Mouse (Mus musculus): ENCODE data around the gene Nptx2.

The Nptx2 gene

DNA sequence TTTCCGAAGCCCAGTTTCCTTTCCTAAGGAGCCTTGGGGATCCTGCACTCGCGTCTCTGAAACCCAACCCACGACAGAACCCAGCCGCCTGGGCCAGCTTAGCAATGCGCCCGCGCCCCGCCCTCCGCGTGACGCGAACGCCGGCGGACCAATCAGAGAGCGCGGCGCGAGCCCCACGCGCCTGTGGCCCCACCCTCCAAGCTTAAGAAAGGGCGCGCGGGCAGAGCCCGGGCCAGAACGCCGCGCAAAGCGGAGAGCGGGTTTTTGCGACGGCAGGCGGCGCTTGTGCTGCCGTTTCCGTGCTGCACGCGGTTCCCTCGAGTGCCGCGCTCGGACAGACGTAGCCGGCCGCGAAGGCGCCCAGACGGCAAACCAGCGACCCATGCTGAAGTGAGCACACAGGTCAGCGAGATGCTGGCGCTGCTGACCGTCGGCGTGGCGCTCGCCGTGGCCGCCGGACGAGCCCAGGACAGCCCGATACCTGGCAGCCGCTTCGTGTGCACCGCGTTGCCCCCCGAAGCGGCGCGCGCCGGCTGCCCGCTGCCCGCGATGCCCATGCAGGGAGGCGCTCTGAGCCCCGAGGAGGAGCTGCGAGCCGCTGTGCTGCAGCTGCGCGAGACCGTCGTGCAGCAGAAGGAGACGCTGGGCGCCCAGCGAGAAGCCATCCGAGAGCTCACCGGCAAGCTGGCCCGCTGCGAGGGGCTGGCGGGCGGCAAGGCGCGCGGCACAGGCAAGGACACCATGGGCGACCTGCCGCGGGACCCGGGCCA lies at the start of gene Nptx2:
Gene Nptx2, plus strand, starts transcription at position 250 of the 770 bp plus-strand sequence.
- peak; percentile 73 for DNase-seq (ENCODE audit: low spot score)

DNA sequence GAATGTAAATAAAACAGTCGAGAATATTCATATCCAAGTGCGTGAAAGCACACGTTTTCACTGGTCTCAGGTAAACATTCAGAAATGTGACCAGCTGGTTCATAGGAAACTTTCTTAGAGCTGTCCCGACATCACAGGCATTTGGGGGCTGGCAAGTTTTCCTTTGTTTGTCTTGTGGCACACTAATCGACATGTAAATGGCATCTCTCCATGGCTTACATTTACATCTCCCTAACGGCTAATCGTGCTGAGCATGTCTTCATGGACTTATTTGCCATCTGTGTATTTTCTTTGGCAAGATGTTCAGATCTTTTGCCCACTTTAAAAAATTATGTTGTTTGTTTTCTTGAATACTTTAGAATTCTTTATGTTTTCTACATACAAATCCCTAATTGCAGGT lies 49.2 kb upstream of the Nptx2 start:
- no peak for DNase-seq (ENCODE audit: low spot score)

DNA sequence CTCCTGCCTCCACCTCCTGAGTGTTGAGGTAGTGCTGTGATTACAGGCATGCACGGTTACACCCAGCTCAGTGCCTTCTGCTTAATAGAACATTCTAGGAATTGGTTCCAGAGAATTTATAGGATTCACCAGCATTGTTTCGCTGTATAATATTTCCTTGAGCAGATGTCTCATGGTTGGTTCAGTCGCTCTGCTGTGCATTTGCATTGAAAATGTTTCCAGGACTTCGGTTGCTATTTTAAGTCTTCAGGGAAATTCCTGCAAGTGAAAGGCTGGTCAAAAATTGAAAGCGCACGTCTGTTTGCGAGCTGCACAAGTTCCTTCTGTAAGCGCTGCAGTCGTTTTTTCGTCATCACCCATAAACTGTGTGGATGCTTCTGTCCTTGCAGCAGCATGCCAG lies 41.5 kb upstream of the Nptx2 start:
- DNase-seq (ENCODE audit: low spot score) = no peak

DNA sequence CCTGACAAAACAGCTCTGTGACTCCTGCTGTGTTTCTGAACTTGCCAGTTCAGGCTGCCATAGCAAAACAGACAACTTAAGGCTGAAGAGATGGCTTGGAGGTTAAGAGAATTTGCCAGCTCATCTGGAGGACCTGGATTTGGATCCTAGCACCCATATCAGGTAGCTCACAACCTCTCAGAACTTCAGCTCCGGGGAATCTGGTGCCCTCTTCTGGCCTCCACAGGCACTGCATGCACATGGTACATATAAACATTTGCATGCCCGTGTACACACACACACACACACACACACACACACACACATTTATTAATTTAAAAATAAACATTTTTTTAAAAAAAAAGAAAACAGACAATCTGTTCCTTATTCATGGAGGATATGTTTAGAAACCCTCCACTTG lies 40.0 kb upstream of the Nptx2 start:
- no peak for DNase-seq (ENCODE audit: low spot score)

DNA sequence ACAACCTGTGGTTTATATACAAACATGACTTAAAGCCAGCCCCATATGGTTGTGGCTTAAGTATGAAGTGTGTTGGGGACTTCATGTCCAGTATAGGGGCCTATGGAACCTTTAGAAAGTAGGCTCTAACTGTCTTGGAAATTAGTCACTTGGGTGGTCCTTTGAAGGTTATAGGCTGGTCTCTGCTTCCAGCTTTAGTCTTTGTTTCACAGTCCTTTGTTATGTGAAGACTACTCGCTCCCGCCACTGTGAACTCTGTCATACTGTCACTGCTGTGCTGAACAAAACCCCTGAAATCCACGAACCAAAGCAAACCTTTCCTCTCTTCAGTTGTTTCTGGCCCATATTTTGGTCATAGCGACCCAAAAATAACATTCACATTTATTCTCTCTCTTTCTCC lies 39.5 kb upstream of the Nptx2 start:
- no peak for DNase-seq (ENCODE audit: low spot score)

DNA sequence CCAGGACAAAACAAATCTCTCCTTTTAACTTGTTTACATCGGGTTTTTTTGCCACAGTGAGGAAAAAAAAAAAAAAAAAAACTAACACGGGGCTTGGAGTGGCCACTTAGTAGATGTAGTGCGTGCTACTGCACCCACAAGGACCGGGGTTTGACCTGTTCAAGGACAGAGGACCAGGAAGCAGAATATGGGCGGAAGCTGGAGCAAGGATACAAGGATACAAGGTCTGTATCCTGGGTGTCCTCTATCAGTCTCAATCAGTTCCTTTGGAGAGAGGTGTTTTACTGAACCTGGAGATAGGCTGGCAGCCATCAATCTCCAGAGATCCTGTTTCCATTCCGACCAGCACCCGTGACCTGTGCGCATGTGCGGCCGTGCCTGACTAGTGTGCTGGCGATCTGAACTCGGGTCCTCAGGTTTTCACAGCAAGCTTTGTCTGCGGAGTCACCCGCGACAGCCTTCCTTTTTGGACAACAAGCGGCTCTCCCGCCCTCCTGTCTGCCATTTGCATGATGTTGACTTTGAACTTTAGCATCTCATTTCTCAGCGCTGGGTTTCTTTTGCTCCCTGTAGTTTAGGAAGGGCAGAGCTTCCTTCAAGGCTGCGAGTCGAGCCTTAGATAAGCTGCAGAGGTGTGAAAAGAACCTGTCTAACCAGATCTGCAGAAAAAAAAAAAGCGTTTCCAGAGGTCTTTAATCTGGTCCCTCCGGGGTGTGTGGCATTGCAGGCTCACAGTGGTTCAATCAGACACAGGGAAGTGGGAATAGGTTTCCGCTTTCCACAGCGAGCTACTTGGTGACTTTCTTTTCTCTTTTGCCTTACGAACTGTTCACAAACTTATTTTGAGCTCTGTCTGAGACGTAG lies 38.8 kb upstream of the Nptx2 start:
- no peak for DNase-seq (ENCODE audit: low spot score)

DNA sequence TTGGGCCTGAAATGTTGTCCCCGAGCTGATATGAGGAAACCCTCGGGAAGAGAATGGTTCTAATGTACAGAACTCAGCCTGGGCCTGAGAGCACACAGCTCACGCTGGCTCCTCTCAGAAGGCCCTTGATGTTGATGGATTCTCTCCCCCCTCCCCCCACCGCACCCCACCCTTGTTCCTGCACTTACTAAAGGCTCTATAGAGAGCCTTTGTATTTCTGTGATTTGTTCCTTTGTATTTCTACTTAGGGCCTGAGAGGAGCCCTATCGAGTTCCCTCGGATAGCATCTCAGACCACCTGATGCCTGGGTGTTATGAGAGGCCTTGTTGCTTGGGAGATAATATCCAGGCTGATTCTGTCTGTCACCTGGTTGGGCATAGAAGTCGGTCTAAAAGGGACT lies 36.3 kb upstream of the Nptx2 start:
- DNase-seq (ENCODE audit: low spot score) = no peak

DNA sequence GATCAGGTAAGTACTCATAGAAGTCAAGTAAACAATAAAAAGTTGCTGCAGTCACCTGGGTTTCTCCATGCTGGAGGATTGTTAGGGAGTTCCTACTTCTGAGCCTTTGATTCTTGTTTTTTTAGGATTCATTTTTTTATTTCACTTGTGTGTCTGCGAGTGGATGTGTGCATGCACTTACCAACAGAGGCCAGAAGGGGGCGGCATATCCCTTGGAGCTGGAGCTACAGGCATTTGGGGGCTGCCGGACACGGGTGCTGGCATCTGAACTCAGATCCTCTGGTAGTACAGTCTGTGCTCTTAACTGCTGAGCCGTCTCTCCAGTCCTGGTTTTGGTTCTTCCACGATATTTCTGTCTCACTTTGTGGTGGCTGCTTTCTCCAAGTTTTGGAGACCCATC lies 31.0 kb upstream of the Nptx2 start:
- no peak for DNase-seq (ENCODE audit: low spot score)

DNA sequence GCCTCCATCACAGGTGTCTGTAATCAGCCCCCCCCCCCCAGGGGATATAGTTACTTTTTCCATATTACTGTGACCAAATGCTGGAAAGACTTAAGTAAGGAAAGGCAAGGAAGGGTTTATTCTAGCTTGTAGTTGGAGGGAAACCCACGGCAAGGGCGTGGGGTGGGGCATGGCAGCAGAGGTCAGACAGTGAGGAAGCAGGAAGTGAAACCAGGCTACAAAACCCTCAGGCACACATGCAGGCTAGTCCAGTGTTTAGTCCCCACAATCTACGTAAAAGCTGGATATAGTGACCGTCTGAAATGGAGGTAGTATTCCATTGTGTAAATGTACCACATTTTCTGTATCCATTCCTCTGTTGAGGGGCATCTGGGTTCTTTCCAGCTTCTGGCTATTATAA lies 30.5 kb upstream of the Nptx2 start:
- no peak for DNase-seq (ENCODE audit: low spot score)

DNA sequence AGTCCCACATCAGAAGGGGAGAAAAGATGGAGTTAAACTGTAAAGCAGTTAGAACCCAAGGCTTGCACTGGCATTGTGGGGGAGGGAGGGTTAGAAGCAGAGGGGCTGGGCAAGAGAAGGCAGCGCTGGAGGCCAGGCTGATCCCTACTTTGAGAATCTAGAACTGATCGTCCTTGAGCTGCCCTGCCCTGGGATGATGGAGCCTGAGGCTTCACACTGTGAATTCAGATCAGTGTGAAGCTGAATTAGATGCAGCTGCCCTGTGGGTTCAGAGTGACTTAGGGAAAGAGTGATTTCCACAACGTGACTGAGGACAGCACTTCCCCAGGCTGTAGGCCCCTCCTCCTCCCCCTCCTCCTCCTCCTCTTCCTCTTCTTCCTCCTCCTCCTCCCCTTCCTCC lies 25.6 kb upstream of the Nptx2 start:
- DNase-seq (ENCODE audit: low spot score) = no peak

DNA sequence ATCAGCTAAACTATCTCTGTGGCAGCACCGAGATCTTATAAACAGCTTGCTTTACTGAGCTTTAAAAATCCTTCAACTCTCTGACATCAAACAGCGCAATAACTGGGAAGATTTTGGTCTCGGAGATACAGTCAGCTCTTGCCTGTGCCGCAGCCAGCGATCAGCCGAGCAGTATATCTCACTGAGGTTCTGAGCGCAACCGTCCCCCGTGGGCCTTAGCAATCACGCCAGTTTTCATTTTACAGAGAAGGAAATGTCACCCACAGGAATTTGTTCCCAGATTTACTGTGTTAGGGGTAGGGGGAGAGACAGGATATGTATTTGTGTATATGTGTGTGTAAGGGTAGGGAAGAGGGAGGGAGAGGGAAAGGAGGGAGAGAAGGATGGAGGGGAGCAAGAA lies 20.9 kb upstream of the Nptx2 start:
- DNase-seq (ENCODE audit: low spot score) = no peak

DNA sequence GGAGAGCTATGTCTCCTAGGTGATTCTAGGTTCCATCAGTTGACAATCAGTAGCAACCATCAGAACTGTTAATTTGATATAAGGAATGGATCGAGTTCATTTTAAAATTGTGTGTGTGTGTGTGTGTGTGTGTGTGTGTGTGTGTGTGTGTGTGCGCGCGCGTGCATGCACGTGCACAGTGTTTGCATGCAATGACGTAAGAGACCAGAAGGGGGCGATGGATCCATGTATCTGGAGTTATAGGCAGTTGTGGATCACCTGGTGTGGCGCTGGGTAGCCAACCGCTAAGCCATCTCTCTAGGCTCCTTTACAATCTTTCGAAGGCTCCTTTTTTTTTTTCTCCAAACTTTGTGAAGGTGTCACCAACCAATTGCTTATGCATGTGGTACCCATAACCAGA lies 16.6 kb upstream of the Nptx2 start:
- no peak for DNase-seq (ENCODE audit: low spot score)

DNA sequence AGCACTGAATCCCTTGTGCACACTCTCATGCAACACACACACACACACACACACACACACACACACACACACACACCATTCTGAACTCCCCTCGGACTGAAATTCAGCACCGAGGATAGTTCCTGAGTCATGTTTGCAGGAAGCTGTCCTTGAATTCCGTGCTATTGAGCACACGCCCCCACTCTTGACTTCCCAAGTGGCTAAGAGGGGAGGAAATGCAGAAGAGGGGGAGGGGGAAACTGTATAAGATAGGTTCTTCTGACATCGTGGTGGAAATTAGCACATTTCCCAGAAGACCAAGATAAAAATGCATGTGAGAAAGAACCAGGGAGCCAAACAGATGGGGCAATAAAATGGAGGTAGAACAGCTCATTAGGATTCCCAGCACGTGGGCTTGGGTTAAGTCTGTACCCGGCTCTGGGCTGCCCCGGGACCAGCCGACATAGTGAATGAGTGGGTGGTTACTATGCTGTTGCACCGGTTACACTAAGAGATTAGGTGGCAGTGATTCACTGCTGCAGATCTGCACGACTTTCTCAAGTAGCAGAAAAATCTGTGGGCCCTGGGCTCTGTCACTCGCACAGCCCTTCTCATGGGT lies 2.9 kb upstream of the Nptx2 start:
- DNase-seq (ENCODE audit: low spot score) = peak; percentile 47

DNA sequence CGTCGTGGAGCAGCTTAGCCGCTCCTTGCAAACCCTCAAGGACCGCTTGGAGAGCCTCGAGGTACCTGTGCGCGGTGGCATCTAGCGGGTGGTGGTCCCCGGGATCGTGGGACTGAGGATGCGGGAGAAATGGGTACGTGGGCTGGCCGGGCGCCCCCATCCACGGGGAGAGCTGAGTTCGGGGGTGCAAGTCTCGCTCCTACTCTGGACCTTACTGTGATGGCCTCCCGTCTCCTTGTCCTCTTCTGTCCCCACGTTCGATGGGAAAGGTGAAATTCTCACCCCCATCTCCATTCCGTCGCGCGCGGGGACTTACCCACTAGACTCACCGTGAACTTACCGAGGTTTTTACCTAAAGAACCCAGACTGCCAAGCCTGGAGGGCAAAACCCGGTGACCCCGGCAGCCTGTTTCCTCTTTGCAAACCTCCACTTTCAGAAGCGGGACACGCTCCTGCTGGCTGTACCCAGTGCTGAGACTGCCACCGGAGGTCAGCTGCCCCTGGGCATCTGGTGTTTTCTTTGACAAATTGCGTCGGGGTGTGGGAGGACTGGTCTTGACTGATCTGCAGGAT lies 807 bp downstream of the Nptx2 start:
- no peak for DNase-seq (ENCODE audit: low spot score)

DNA sequence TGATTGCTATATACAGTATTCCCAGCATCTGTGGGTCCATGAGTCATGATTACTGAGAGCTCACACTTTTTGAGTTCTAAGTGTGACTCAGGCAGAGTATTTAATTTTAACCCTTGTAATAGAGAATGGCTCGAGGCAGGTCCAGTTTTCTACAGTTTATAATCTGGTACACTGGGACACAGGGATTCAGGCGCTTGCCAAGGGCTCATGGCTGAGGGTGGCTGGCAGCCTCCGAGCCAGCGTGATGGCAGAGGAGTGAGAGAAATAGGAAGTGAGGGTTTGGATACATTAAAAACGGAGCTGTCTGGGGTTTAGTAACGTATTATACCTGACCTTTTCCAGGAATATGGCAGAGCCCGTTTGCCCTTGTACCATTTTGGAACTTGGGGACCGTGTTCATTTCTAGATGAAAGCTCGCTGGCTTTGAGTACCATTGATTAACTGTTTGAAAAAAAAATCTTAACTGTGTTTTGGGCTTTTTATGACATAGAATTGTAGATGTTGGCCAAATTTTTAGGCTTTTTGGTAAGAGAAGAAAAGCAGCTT lies 1.7 kb downstream of the Nptx2 start:
- no peak for DNase-seq (ENCODE audit: low spot score)

DNA sequence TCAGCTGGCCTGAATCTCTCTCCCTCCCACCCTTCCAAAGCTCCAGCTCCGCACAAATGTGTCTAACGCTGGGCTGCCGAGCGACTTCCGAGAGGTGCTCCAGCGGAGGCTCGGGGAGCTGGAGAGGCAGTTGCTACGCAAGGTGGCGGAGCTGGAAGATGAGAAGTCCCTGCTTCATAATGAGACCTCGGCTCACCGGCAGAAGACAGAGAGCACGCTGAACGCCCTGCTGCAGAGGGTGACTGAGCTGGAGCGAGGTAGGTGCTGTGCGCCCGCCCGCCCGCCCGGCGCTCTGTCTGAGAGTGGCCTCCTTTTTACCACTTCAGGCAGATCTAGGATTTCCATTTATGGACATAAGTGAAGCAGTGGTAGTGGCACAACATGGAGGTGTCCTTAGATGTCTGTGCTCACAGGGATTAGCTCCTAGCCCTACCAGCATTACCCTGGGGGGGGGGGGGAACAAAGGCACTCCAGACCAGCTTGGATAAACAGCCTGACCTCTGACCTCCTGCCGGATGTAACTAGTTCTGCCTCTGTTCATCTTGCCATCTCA lies 2.5 kb downstream of the Nptx2 start:
- no peak for DNase-seq (ENCODE audit: low spot score)

DNA sequence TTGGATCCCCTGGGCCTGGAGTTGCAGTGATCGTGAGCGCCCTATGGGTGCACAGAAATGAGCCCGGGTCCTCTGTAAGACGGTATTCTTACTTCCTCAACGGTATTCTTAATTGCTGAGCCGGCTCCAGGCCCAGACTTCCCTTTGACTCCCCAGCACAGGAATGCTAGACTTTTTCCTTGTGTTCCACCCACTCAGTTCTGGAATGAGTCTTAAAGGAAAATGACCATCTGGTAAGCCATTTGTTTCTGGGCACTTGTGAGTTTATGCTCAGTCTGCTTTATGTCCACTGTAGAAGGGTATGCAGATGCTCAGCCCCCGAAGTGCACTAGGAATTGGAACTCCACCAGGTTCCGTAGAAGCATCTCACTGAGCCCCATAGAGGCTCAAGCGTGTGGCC lies 4.3 kb downstream of the Nptx2 start:
- peak; percentile 34 for DNase-seq (ENCODE audit: low spot score)

DNA sequence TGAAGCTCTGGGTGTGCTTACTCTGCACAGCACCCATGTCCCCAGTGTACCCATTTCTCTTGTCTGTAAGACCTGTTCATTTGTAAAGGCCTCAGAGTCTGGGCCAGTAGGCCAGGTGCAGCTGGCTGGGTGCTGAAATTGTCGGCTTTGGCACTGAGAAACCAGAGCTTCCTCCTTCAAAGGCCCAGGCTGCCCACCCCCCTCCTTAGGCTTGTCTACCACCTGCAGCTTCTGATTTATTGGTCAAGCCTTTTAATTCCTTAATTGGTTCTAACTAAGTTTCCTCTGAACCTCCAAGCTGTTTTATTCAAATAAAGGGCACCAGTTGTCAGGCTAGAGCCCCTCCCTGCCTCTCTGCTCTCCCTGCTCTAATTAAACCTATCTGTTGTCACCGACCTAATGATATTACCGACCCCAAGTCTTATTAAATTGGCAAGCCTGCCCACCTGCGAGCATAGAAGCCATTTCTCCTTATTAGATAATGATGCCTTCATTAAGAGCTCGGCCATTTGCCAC lies 5.0 kb downstream of the Nptx2 start:
- no peak for DNase-seq (ENCODE audit: low spot score)

DNA sequence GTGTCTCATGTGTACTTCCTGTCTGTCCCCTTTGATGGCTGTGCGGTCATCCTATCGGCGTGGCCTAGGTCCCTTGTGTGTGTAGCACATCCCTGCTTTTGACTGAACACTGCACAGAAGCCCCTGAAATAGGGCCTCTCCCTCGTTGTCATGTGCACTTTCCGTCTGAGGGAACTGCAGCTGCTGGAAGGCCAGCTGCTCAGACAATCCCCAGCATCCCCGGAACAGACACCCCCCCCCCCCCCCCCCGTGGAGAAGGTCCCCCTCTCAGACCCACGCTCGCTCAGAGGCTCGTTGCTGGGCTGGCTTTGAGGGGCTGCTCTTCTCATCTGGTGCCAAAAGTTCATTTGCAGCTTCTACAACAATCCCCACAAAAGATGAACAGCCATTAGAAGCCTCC lies 11.0 kb downstream of the Nptx2 start:
- no peak for DNase-seq (ENCODE audit: low spot score)

DNA sequence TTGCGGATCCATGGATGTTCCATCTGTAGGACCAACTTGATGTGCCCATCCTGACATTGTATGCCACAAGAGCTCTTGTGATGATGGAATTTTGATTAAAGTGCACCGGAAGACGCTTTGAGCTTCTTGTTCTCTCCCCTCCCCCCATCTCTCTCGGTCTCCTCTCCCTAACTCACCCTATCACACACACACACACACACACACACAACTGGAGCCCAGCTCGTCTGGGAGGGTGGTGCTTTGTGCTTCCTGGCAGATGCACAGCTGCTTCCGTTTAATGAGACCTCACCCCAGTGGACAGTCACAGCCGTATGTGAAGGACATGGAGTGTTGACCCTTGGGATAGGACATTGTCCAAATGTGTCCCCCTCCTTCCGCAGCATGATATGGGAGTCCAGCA lies 11.7 kb downstream of the Nptx2 start:
- DNase-seq (ENCODE audit: low spot score) = no peak

DNA sequence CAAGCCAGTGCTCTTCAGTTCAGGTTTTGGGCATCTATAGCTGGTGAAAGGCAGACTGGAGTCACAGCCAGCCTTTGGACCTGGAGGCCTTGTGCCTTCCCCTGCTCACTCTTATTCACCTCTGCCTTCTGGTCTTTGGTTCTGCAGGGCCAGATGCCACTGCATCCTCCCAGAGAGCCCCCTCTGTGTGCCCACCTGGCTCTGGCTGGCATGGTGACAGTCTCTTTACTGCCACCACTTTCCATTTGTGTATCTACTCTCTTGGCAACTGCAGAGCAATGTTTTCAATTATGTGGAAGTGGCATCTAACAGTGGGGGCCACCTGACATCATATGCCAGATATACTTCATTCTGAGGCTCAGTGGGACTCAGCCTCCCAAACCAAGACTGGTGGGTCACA lies 12.8 kb downstream of the Nptx2 start:
- DNase-seq (ENCODE audit: low spot score) = no peak

DNA sequence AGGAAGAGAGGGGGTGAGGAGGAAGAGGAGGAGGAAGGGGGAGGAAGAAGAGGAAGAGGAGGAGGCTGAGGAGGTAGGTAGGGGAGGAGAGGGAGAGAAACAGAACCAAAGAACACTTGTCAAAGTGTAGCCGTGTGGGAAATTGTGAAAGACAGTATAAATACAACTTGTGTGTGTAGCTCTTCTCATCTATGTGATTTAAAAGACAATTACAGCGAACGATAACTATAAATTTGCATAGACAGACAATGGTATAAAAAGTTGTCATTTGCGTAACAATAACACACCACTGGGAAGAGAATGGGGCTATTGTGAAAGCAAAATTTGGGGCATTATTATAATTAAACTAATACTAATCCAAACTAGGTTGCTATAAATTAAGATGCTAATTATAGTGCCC lies 20.0 kb downstream of the Nptx2 start:
- DNase-seq (ENCODE audit: low spot score) = no peak
